Mouse (Mus musculus): ENCODE data around the gene Srgap2. TPM values are rescaled to one million over a fixed set of nuclear protein-coding genes. Genes with fewer than 3 reads are reported as not detected.

The Srgap2 gene
- total RNA-seq, 2 experiments from 2014 or later: 16.5 to 61.0 TPM

GRCm38 (mm10) chr1:131475306-131475705 lies 51.8 kb downstream of the Srgap2 start:
- ATAC-seq (replicated peaks; ENCODE audit: poor library complexity, severe bottlenecking): no peak

DNA sequence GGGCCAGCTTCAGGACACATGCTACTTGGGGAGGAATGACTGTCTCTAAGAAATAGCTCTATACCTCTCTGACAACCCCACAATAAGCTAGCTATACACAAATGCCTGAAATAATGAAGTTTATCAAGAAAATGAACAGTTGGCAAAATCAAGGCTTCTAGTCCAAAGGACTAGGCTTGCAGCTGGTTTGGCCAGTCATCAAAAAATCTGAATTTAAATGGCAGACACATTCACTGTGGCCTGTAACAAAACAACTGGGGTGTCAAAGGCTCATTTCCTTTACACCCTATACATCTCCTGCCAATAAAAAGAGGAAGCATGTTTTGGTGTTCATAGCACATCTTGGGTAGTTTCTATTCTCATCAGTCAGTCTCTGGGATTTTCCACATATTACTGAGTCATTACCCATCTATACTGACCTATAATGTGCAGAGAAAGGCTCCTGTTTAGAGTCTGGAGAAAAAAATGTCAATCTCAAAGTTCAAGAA lies 53.5 kb downstream of the Srgap2 start:
- peak; percentile 81 for ATAC-seq (replicated peaks; ENCODE audit: poor library complexity, severe bottlenecking)

GRCm38 (mm10) chr1:131470597-131470996 lies 56.6 kb downstream of the Srgap2 start:
- ATAC-seq (replicated peaks; ENCODE audit: poor library complexity, severe bottlenecking): peak; percentile 94

DNA sequence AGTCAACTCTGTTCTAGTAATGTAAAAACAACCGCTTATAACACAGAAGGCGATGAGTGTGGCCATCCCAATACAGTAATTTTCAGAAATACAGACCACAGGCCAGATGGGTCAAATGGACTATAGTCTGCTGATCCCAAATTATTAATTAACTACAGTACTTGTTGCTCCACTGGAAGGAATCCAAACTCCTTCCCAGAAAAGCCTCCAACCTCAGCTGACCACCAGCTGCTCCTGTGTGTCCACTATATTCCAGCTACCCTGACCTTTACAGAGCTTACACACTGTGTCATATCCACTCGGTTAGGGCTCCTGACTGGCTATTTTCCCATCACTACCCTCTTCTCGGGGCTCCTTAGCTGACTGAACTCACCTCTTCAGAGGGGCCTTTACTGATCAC lies 61.3 kb downstream of the Srgap2 start:
- no peak for ATAC-seq (replicated peaks; ENCODE audit: poor library complexity, severe bottlenecking)

DNA sequence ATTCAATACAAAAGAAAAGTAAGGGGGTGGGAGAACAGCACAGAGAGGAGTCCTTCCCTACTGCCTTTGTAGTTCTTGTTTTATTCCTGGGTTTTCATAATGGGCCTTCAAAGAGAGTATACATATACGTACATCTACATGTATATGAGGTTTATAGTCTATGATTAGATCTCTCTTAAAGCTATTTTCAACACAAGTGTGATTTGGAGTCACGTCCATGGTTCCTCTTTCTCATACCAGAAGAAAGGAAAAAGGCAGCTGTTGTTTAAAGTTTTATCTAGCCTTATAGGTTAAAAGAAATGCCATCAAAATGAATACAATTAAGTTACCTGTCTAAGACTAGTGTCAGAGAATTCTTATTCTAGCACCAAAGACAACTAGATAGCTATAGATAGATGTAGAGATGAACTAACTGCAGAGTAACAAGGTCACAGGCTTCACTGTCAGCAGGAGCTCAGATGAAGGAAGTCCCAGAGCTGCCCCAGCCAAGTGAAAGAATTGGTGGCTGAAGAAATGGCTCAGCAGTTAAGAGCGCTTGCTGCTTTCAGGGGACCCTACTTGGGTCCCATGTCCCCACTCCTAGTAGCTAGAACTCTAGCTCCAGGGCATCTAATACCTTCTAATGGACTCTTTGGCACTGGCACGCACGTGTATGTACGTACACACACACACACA lies 63.1 kb downstream of the Srgap2 start:
- peak; percentile 59 for ATAC-seq (replicated peaks; ENCODE audit: poor library complexity, severe bottlenecking)

DNA sequence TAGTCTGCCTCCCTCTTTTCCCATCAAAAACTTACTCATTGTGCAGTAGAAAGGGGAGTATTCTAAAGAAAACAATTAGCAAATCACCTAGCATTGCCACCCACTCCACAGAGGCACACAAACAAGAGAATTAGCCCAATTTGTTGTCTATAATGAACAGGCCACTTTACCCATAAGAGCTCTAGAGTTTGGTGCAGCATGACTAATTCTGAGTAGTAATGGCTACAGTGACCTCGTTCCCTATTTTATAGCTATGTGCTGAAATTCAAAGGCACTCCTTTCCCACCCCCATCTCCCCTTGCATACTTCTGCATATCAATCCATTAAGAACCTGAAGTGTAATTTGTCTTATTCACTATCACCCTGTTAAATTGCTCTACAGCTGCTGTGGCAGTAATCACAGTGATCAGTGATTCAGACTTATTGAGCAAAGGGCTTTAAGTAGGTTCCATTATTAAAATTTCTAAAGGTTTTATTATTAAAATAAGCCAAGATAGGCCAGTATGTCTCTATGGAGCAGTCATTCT lies 64.5 kb downstream of the Srgap2 start:
- ATAC-seq (replicated peaks; ENCODE audit: poor library complexity, severe bottlenecking): peak; percentile 14; the same call in 1 of the 2 replicates

DNA sequence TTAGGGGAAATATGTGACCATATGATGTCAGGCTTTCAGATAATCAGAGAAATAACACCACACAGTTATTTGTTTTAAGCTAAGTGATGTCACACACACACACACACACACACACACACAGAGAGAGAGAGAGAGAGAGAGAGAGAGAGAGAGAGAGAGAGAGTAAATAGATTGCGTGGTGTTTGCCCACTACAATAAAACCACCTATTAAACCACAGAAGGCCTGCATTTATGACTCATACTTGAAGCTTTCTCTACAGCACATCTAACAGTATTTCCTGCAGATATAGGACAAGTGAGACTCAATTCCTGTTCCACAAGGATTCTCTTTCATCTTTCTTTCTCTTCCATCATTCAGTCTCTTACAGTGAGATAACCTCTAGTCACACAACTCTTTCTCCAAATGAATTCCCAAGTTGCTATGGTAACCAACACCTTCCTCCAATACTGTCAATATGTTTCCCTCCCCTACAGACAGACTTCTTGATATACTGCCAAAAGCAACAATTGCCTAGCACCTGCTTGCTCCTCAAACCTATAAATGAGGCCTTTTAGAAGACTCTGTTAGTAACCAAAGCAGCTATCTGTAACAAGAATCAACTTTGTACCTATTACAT lies 66.1 kb downstream of the Srgap2 start:
- ATAC-seq (replicated peaks; ENCODE audit: poor library complexity, severe bottlenecking): no peak

- no peak for ATAC-seq (replicated peaks; ENCODE audit: poor library complexity, severe bottlenecking)
These were observed 71.7 kb downstream of the Srgap2 start for GRCm38 (mm10) chr1:131455355-131455890.

DNA sequence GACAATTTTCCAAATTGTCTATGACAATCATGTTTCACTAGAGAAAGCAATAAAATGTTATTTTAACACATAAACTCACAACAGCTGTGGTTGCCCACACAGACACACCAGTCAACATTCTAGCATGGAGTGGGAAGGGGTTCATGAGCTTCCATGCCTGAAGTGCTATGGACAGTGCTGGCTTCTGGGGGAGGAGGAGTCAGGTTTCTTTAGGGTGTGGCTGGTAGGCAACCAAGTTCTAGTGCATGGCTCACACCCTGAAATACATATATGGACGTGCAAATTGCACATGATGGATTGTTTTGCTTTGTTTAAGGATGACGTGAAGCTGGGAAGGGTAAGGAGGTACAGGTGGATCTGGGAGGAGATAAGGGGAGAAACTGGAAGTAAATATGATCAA lies 72.8 kb downstream of the Srgap2 start:
- ATAC-seq (replicated peaks; ENCODE audit: poor library complexity, severe bottlenecking): no peak

DNA sequence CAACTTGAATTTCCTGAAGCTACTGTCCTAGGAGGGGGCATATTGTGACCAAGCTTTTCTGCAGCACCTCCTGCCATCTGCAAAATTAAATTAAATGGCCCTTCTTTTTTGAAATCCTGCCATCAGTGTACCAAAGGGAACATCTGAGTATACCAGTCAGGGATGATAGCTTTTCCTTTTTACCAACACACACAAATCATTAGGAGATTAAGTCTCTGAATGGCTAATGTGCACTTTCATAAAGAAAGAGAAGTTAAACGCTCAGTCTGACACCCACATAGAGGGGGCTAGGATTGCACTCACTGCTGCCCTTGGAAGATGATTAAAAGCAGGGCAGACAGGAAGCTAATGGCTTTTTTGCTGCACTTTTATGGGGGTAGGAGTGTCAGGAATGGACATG lies 73.8 kb downstream of the Srgap2 start:
- no peak for ATAC-seq (replicated peaks; ENCODE audit: poor library complexity, severe bottlenecking)

DNA sequence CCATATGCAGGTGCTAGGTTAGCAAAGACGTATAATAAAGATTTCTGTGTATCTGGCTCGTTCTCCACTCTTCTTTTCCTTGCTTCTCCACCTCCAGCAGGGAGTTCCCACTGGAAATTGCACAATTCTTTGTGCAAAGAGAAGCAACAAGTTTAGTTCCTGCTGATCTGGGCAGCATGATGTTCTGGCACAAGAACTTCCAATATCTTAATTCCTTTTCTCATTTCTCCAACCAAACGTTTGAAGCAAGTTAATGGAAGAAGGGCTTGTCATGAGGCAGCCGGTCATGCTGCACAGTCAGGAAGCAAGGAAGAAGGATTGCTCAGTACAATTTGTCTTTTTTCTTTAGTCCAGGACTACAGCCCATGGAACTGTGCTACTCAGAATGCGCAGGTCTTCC lies 78.8 kb downstream of the Srgap2 start:
- peak; percentile 52 for ATAC-seq (replicated peaks; ENCODE audit: poor library complexity, severe bottlenecking)

- no peak for ATAC-seq (replicated peaks; ENCODE audit: poor library complexity, severe bottlenecking)
These were observed 79.8 kb downstream of the Srgap2 start for GRCm38 (mm10) chr1:131447333-131447732.

DNA sequence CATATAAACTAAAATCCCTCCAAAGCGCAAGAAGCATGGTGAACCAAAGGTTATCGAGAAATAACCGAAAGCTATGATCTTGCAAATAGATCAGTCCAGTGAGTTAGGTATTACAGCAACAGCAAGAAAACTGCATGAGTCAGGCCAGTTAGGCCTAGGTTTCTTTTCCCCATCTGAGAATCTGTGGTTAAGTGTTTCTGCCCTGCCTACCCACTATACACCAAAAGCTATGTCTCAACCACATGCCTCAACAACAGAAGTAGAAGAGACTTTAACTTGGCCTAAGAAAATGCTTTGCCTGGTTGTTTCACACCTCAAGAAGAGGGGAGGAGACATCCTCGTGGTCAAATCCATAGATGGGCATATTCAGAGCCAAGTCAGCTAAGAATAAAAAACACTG lies 80.6 kb downstream of the Srgap2 start:
- peak; percentile 97 for ATAC-seq (replicated peaks; ENCODE audit: poor library complexity, severe bottlenecking)

- peak; percentile 94 for ATAC-seq (replicated peaks; ENCODE audit: poor library complexity, severe bottlenecking)
These were observed 88.6 kb downstream of the Srgap2 start for GRCm38 (mm10) chr1:131438556-131438955.

GRCm38 (mm10) chr1:131437975-131438374 lies 89.2 kb downstream of the Srgap2 start:
- ATAC-seq (replicated peaks; ENCODE audit: poor library complexity, severe bottlenecking): no peak

DNA sequence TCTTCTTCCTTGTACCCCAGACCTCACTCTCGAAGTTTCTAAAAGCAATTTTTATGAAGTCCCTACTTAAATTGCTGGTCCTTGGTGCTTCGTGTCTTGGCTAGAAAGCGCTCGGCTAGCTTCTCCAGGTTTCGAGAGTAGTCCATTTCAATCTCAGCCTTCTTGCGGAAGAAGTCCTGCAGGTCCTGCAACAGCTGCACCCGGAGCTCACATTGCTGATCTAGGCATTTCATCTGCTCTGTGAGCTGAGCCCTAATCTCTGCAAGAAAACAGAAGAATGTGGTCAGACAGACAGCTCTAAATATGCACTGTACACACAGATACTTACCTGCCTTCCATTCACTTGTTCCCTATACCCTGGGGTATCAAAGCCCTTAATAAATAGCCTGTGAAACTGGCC lies 90.5 kb downstream of the Srgap2 start:
- no peak for ATAC-seq (replicated peaks; ENCODE audit: poor library complexity, severe bottlenecking)

DNA sequence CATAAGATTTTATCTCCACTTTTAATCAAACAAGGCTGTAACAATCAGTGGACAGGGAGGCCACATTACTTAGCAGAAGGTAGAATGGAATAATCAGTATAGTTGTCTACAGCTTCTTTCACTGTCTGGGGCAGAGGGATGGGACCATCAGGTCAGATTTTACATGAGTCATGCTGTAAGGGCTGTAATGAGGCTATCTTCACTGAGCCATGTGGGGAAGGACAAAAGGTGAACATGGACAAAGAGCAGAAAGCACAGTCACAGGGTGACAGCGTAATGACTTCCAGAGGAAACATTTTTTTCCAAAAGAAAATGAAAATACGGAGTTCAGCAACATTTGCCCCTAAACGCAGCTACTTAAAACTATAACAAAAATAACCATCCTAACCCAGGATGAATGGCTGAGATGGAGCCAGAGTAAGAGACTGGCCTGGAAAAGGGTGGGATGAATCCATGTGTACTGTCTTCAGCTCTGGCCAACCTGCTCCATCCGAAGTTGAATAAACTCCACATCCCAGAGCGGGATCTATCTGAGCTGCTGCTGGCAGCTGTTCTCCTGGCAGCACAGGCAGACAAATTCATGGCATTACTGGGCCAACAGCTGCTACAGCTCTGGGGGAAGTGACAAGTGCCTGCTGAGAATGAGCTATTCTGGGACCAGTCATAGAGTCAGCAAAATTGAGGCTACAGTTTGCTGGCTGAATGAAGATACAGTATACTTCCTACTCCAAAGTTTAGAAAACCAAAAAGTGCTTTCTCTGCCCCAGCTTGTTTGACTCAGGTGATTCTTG lies 95.5 kb downstream of the Srgap2 start:
- ATAC-seq (replicated peaks; ENCODE audit: poor library complexity, severe bottlenecking): no peak

GRCm38 (mm10) chr1:131427140-131427821 lies 99.9 kb downstream of the Srgap2 start:
- peak; percentile 85 for ATAC-seq (replicated peaks; ENCODE audit: poor library complexity, severe bottlenecking)

DNA sequence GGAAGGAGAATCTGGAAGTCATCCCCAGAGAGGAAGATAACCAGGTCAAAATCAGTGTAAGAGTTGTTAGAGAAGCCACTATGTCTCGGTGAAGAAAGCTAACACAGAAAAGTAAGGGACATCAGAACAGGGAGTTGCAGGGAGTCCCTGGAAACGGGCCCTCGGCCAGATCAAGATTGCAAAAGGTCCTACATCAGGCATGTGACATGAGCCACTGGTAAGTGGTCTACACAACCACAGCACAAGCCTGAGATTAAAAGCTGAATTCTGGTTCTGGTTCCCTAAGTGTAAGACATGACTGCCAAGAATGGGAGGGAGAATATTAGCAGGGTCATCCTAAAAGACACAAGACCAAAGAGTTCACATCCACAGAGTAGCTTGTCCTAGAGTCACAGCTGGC lies 104.1 kb downstream of the Srgap2 start:
- no peak for ATAC-seq (replicated peaks; ENCODE audit: poor library complexity, severe bottlenecking)

GRCm38 (mm10) chr1:131421113-131421512 lies 106.0 kb downstream of the Srgap2 start:
- ATAC-seq (replicated peaks; ENCODE audit: poor library complexity, severe bottlenecking): no peak
